Mouse (Mus musculus) testis, postnatal 10 days (tissue): ENCODE results near the gene Sox13.
"Not testable (repeated sequence)": the region's sequence is repeated elsewhere in the genome, so short reads cannot be mapped to it uniquely, and the experiment has no call there.

Experiments
- DNase-seq: peaks from one replicate; pipeline ENCODE4 v3.0.0; 2021; ENCODE audit warnings: low spot score

The Sox13 gene

GRCm38 (mm10) chr1:133367606-133368488 lies 56.3 kb downstream of the Sox13 start:
- peak; percentile 79 for DNase-seq

- DNase-seq: no peak
These were observed 57.1 kb downstream of the Sox13 start for GRCm38 (mm10) chr1:133366951-133367605.

GRCm38 (mm10) chr1:133364890-133365289 lies 59.3 kb downstream of the Sox13 start:
- no peak for DNase-seq

GRCm38 (mm10) chr1:133364022-133364630 lies 60.1 kb downstream of the Sox13 start:
- no peak for DNase-seq

GRCm38 (mm10) chr1:133363276-133364021 lies 60.7 kb downstream of the Sox13 start, which contains the start of gene Etnk2:
Gene Etnk2 (plus strand): TSS chr1:133363572.
- DNase-seq: peak; percentile 95

- no peak for DNase-seq
These were observed 62.1 kb downstream of the Sox13 start for GRCm38 (mm10) chr1:133362103-133362502.

GRCm38 (mm10) chr1:133361006-133361405 lies 63.2 kb downstream of the Sox13 start:
- DNase-seq: no peak

- DNase-seq: no peak
These were observed 67.8 kb downstream of the Sox13 start for GRCm38 (mm10) chr1:133356330-133356729.

GRCm38 (mm10) chr1:133355912-133356311 lies 68.3 kb downstream of the Sox13 start:
- no peak for DNase-seq

- no peak for DNase-seq
These were observed 68.7 kb downstream of the Sox13 start for GRCm38 (mm10) chr1:133355469-133355868.

GRCm38 (mm10) chr1:133353371-133353809 lies 70.8 kb downstream of the Sox13 start:
- DNase-seq: peak; percentile 87

- DNase-seq: no peak
These were observed 72.4 kb downstream of the Sox13 start for GRCm38 (mm10) chr1:133351762-133352161.

- no peak for DNase-seq
These were observed 74.0 kb downstream of the Sox13 start, which contains the start of gene Ren1 for GRCm38 (mm10) chr1:133350210-133350609. Gene Ren1 (plus strand): TSS chr1:133350510.

- peak; percentile 39 for DNase-seq
These were observed 76.3 kb downstream of the Sox13 start for GRCm38 (mm10) chr1:133347693-133348520.

- DNase-seq: no peak
These were observed 77.0 kb downstream of the Sox13 start for GRCm38 (mm10) chr1:133347226-133347625.

GRCm38 (mm10) chr1:133346531-133346930 lies 77.6 kb downstream of the Sox13 start:
- DNase-seq: no peak

GRCm38 (mm10) chr1:133344357-133344756 lies 79.8 kb downstream of the Sox13 start:
- no peak for DNase-seq

- DNase-seq: not testable (repeated sequence)
These were observed 83.8 kb downstream of the Sox13 start for GRCm38 (mm10) chr1:133340403-133340802.

- no peak for DNase-seq
These were observed 90.2 kb downstream of the Sox13 start for GRCm38 (mm10) chr1:133333937-133334336.

GRCm38 (mm10) chr1:133332656-133333430 lies 91.3 kb downstream of the Sox13 start:
- DNase-seq: no peak
